Mouse (Mus musculus) urinary bladder, adult 2 months (tissue): ENCODE measurements around the gene Mki67. TPM values are rescaled to one million over a fixed set of nuclear protein-coding genes. Genes with fewer than 3 reads are reported as not detected.
A peak's percentile ranks its signal among the peaks of the same experiment; 100 is the strongest.
"Not testable (repeated sequence)": the region's sequence is repeated elsewhere in the genome, so short reads cannot be mapped to it uniquely, and the experiment has no call there.

Source experiments
- DNase-seq: peaks from one replicate; pipeline ENCODE4 v3.0.0; 2022; ENCODE audit warnings: low spot score
- polyA plus RNA-seq: library from polyadenylated mRNA; depleted of rRNA; stranded (reverse); fragments of >200 nt; gene quantifications from 2 replicates; pipeline ENCODE4 v1.2.3, GENCODE M21; 2012

The Mki67 gene
- polyA plus RNA-seq, 1 experiment = 1.6 TPM

- DNase-seq = no peak
These were observed 902 bp upstream of the Mki67 start for GRCm38 (mm10) chr7:135716968-135717557.

GRCm38 (mm10) chr7:135716445-135716877 lies 300 bp upstream of the Mki67 start:
- peak; percentile 67 for DNase-seq

- DNase-seq = no peak
These were observed 995 bp downstream of the Mki67 start for GRCm38 (mm10) chr7:135715166-135715565.

GRCm38 (mm10) chr7:135713326-135713725 lies 2.8 kb downstream of the Mki67 start:
- no peak for DNase-seq

- no peak for DNase-seq
These were observed 3.6 kb downstream of the Mki67 start for GRCm38 (mm10) chr7:135712534-135712933.

GRCm38 (mm10) chr7:135710702-135711101 lies 5.5 kb downstream of the Mki67 start:
- DNase-seq = no peak

- DNase-seq = no peak
These were observed 10.4 kb downstream of the Mki67 start for GRCm38 (mm10) chr7:135705753-135706152.

DNA sequence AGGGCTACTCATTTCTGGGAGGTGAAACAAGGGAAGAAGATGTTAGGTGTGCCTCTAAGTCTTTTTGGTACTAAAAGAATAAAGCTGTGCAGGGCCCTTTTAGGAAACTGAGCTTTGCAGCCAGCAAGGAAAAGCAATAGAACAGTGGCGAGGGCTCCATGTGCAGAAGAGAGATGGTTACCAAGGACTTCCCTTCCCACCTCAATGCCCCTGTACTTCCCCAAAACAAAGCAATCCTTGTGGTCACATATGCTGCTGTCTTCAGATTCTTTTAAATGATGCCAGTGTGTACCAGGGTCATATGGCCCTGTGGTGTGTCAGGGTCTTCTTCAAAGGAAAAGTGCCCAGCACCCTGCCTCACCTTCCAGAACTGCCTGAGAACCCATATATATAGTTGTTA lies 11.1 kb downstream of the Mki67 start:
- no peak for DNase-seq

DNA sequence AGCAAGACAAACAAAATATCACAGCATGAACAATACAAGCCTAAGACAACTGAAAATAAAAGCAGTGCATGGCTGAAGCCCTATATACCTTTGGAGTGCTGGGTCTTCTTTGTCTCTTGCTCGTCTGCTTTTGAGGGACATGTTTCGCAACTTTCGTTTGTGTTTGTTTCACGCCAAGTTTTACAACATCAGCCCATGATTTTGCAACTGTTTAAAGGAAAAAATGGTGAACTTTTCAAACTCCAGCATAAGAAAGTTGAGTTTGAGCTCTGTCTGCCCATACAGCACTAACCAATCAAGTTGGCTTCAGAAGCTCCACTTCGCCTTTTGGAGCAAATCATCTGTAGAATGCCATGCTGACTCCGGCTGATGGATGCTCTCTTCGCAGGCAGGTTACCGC lies 11.9 kb downstream of the Mki67 start:
- no peak for DNase-seq

DNA sequence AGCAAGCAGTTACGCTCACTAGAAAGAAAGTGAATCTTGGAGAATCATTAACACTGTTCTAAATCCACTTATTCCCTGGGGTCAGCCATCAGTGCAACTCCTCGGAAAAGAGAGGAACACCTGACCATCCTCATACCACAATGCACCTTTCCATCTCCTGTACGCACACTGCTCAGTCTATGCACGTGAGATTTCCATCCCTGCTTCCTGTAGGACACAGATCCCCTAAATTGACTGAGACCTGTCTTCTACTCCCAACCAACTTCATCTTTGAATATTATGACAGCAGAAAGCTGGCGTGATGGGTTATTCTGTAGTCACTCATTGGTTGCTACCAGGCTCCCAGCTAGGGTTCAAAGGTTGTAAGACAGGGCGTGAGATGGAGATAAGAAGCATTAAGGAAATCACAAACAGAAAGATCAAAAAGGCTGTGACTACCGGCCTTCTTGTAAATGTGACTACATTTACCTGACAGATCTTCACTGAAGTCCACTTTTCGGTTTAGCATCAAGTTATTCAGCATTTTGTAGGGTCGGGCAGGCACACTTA lies 12.5 kb downstream of the Mki67 start:
- DNase-seq = no peak

GRCm38 (mm10) chr7:135699351-135699750 lies 16.8 kb downstream of the Mki67 start:
- not testable (repeated sequence) for DNase-seq

GRCm38 (mm10) chr7:135698362-135698761 lies 17.8 kb downstream of the Mki67 start:
- no peak for DNase-seq

- DNase-seq = not testable (repeated sequence)
These were observed 19.0 kb downstream of the Mki67 start for GRCm38 (mm10) chr7:135697021-135697740.

DNA sequence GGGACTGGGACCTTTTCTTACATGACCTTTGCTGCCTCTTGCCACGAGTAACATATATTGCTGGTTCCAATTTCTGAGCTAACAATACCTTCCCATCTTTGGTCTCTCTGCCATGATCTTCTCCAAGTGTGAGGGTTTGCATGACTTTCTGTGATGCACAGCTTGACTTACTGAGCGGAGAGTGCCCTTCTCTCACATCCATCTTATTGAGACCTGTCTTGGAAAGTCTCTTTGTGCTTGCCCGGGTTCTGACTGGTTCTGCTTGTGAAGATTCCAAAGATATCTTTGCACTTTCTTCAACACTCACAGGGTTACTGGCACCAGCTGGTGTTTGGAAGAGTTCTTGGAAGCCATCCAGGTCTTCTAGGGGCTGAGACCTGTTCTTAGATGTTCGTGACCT lies 20.0 kb downstream of the Mki67 start:
- DNase-seq = no peak

DNA sequence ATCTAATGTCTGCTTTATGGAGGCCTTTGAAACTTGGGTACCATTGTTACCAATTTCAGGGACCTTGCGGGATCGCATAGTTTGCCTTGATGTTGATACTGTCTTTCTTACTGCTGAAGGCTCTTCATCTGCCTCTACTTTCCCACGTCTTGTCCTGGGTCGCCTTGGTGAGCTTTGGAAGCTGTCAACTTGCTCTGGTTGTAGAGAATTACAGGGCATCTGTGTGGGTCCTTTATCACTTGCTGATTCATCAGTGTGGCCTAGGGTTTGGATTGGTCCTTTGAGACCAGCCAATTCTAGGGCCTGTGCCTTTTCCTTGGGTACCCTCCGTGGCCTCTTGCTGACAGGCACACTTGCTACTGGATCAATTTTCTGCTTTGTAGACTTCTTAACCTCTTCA lies 21.4 kb downstream of the Mki67 start:
- DNase-seq = no peak

DNA sequence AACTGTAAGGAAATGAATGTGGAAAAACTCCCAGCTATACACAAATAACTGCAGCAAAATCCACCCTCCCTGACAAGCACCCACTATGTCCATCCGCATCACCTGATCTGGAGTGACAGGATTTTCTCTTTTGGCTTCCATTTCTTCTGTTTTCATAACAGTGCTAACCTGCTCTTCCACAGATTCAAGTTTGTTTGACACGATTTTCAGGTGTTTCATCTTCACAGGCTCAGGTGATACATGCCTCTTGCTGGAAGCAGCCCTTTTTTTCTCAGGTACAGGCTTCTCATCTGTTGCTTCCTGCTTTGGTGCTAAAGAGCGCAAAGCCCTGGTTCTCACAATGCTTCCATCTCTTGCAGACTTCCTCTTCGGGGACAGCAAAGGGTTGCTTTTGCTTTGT lies 22.0 kb downstream of the Mki67 start:
- no peak for DNase-seq

GRCm38 (mm10) chr7:135691941-135692340 lies 24.2 kb downstream of the Mki67 start:
- DNase-seq = no peak

GRCm38 (mm10) chr7:135689396-135689795 lies 26.8 kb downstream of the Mki67 start:
- DNase-seq = no peak

GRCm38 (mm10) chr7:135684938-135685337 lies 31.2 kb downstream of the Mki67 start:
- DNase-seq = no peak

DNA sequence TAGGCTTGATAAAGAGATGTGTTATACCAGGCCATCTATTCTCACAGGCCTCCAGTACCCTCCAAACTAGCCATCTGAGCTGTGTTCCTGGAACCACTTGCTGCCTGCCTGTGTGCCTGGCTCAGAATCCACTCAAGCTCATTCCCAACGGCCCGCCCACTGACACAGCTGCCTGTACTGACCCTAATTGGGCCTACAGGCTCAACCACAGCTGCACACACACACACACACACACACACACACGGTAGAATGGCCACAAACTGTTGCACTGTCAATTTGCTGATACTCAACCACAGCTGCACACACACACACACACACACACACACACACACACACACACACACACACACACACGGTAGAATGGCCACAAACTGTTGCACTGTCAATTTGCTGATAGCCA lies 32.1 kb downstream of the Mki67 start:
- not testable (repeated sequence) for DNase-seq

DNA sequence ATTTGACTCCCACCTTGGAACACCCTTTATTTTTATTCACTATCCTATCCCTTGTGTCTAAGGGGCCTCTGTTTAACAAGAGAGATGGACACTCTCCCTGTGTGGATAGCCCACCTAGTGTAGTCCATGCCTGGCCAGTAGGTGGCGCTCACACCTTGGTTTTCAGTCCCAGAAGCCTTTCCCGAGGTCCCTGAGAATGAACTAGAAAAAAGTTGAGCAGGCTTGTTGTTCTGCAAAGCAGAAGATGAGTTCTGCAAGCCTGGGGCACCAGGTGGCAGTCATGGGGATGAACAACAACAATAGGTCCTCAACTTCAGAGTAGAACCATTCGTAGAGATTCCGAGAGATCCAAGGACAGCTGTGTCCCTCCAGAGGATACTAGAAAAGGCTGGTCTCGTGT lies 35.8 kb downstream of the Mki67 start:
- DNase-seq = peak; percentile 41

DNA sequence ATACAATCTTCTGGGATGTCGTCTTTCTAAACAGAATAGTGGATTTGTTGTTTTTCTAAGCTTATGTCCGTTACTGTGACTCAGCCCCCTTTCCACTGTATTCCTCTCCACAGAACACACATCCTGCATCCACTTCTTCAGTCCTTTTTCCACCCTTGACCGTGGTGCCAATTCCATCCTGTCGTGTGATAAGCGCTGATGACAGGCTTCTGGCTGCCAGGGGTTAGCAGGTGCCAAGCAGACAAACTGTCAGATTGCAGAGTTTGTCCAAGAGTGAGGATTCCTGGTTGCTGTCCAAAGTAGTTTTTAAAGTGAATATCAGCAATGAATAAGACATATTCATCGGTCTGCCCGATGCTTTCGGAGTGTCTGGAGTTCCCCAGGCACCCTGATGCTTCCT lies 39.4 kb downstream of the Mki67 start:
- no peak for DNase-seq

DNA sequence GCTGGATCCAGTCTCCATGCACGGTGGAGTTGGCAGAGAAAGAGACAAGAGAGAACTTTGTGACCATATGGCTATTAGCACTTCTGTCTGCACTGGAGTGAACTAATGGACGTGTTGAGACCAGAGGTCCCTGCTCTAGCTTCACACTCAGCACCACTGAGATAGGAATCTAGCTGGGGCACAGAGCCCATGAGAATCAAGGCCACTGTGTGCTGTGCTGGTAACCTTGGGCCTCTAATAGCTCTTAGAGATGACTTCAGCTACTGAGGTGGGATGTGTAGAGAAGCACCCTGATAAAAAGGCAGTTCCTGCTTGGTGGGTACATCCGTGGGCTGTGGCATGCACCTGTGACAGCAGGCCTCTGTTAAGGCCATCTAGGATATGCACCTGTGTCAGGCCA lies 42.6 kb downstream of the Mki67 start:
- no peak for DNase-seq
